Mouse (Mus musculus) colon, adult 2 months (tissue): ENCODE data around the gene Zfand4. TPM values are rescaled to one million over a fixed set of nuclear protein-coding genes. Genes with fewer than 3 reads are reported as not detected.

Source experiments
- polyA plus RNA-seq: library from polyadenylated mRNA; depleted of rRNA; stranded (reverse); fragments of >200 nt; gene quantifications from 2 replicates; pipeline ENCODE4 v1.2.3, GENCODE M21; 2012; rRNA removed

Zfand4 gene
- 0.03 and 0.05 TPM in 2 replicates for polyA plus RNA-seq

GRCm38 (mm10) chr6:116264018-116264651 is at the start of gene Zfand4:
Gene Zfand4 (plus strand): TSS chr6:116264222.

GRCm38 (mm10) chr6:116337835-116338501 is 73.9 kb downstream of the Zfand4 start, which contains the start of gene March8:
Gene March8 (plus strand): TSS chr6:116338024.

Other genes starting within 250 kb of the Zfand4 start
- 8.3 and 9.8 TPM in 2 replicates for gene Tmcc1, start 70.7 kb upstream of the Zfand4 start, polyA plus RNA-seq
- 38.6 and 39.9 TPM in 2 replicates for gene Washc2, start 56.2 kb upstream of the Zfand4 start, polyA plus RNA-seq
- gene March8, start 73.8 kb downstream of the Zfand4 start, polyA plus RNA-seq = 52.5 and 56.3 TPM in 2 replicates
- 3.3 and 4.0 TPM in 2 replicates for gene Alox5, start 197.0 kb downstream of the Zfand4 start, polyA plus RNA-seq
- not detected in 2 replicates for gene Olfr211, start 224.9 kb downstream of the Zfand4 start, polyA plus RNA-seq
- not detected in 2 replicates for gene Olfr212, start 242.3 kb downstream of the Zfand4 start, polyA plus RNA-seq